Mouse (Mus musculus) heart, embryonic 14.5 days (tissue): ENCODE measurements around the gene Gzmb. TPM values are rescaled to one million over a fixed set of nuclear protein-coding genes. Genes with fewer than 3 reads are reported as not detected.
"Not testable (repeated sequence)": the region's sequence is repeated elsewhere in the genome, so short reads cannot be mapped to it uniquely, and the experiment has no call there.

Experiments used
- ATAC-seq: fragments of 200-750 bp; cut with Nextera tagmentation; 2 replicates; pipeline ENCODE4 v1.8.0; 2017; ENCODE audit warnings: low read depth, moderate TSS enrichment; ENCODE audit not compliant: insufficient number of reproducible peaks, insufficient read depth, low FRiP score
- H3K27ac ChIP-seq, 2 experiments: fragments of 200-500 bp in 1 of 2; fragments of 300-500 bp in 1 of 2; sonication (generic) in 1 of 2; replicated peaks in 1 of 2; 2 replicates each; pipeline ENCODE4 v1.5.1; 2012 to 2014; ENCODE audit warnings: low read depth in 2 of 2, low read length in 2 of 2, control low read depth in 1 of 2, mild to moderate bottlenecking in 1 of 2, mixed read lengths in 1 of 2; ENCODE audit not compliant: control insufficient read depth in 1 of 2, insufficient read depth in 1 of 2
- H3K27me3 ChIP-seq: fragments of 300-500 bp; sonication (generic); 2 replicates; pipeline ENCODE4 v1.6.1; 2014; ENCODE audit warnings: mild to moderate bottlenecking, low read length, control low read depth; ENCODE audit not compliant: control insufficient read depth, insufficient read depth
- H3K36me3 ChIP-seq: fragments of 300-500 bp; sonication (generic); 2 replicates; pipeline ENCODE4 v1.6.1; 2014; ENCODE audit warnings: mild to moderate bottlenecking, control low read depth, low read length, mixed read lengths; ENCODE audit not compliant: control insufficient read depth, insufficient read depth
- H3K4me1 ChIP-seq, 2 experiments: fragments of 200-500 bp in 1 of 2; fragments of 300-500 bp in 1 of 2; sonication (generic) in 1 of 2; 2 replicates each; pipeline ENCODE4 v1.6.1; 2012 to 2014; ENCODE audit warnings: low read length in 2 of 2, control low read depth in 1 of 2, mixed read lengths in 1 of 2; ENCODE audit not compliant: control insufficient read depth in 2 of 2, insufficient read depth in 2 of 2
- H3K4me2 ChIP-seq: fragments of 300-500 bp; sonication (generic); 2 replicates; pipeline ENCODE4 v1.6.1; 2014; ENCODE audit warnings: mild to moderate bottlenecking, low read length
- H3K4me3 ChIP-seq, 2 experiments: fragments of 200-500 bp in 1 of 2; fragments of 300-500 bp in 1 of 2; sonication (generic) in 1 of 2; 2 replicates each; pipeline ENCODE4 v1.5.1; 2012 to 2014; ENCODE audit warnings: low read length in 2 of 2, mild to moderate bottlenecking in 2 of 2, control low read depth in 1 of 2, low read depth in 1 of 2, moderate library complexity in 1 of 2; ENCODE audit not compliant: control insufficient read depth in 1 of 2, insufficient read depth in 1 of 2
- H3K9ac ChIP-seq: fragments of 300-500 bp; sonication (generic); 2 replicates; pipeline ENCODE4 v1.6.1; 2014; ENCODE audit warnings: mild to moderate bottlenecking, low read length
- H3K9me3 ChIP-seq: fragments of 300-500 bp; sonication (generic); 2 replicates; pipeline ENCODE4 v1.6.1; 2016; ENCODE audit warnings: low read length, control low read depth; ENCODE audit not compliant: control insufficient read depth
- WGBS: fragments of 180-500 bp; shearing (Covaris S2); extraction: QIAGEN DNeasy Blood & Tissue Kit; methylation state at CpG from one replicate; pipeline ENCODE4 v1.1.7; 2014; 5-methylcytosine and 5-hydroxymethylcytosine counted together
- polyA plus RNA-seq: library from polyadenylated mRNA; unstranded; fragments of >200 nt; fragmentation: Nextera tagmentation; extraction: Ambion mirVana; gene quantifications from 2 replicates; pipeline ENCODE4 v1.2.1, GENCODE M21; 2014

Gzmb gene
- polyA plus RNA-seq, 1 experiment from 2014 or later, result not detected

- no peak for ATAC-seq
- no peaks in the 10 kb centered on the region for H3K36me3 ChIP-seq
- H3K27ac ChIP-seq, result no peak overlapping the region
- H3K9ac ChIP-seq, result no peak overlapping the region
- H3K4me2 ChIP-seq, result no peak overlapping the region
- H3K9me3 ChIP-seq, result no peaks in the 10 kb centered on the region
- no peaks in the 10 kb centered on the region for H3K4me1 ChIP-seq
- no peaks in the 10 kb centered on the region for H3K27me3 ChIP-seq
- no peak overlapping the region for H3K4me3 ChIP-seq
Observed at GRCm38 (mm10) chr14:56293146-56293545, 31.1 kb upstream of the Gzmb start.

GRCm38 (mm10) chr14:56288651-56289050 lies 26.6 kb upstream of the Gzmb start:
- no peaks in the 10 kb centered on the region for H3K27me3 ChIP-seq
- H3K9ac ChIP-seq, result no peak overlapping the region
- no peak overlapping the region for H3K27ac ChIP-seq
- no peaks in the 10 kb centered on the region for H3K4me1 ChIP-seq
- H3K4me2 ChIP-seq, result no peak overlapping the region
- WGBS, result 66% methylated on average over 5 of the region's 5 CpGs
- no peaks in the 10 kb centered on the region for H3K36me3 ChIP-seq
- no peak overlapping the region for H3K4me3 ChIP-seq
- no peak for ATAC-seq
- no peaks in the 10 kb centered on the region for H3K9me3 ChIP-seq

GRCm38 (mm10) chr14:56287806-56288205 lies 25.7 kb upstream of the Gzmb start:
- H3K4me1 ChIP-seq, result no peaks in the 10 kb centered on the region
- no peaks in the 10 kb centered on the region for H3K9me3 ChIP-seq
- no peak for ATAC-seq
- no peak overlapping the region for H3K4me3 ChIP-seq
- no peak overlapping the region for H3K27ac ChIP-seq
- no peak overlapping the region for H3K4me2 ChIP-seq
- no peaks in the 10 kb centered on the region for H3K36me3 ChIP-seq
- WGBS, result 70% methylated on average over 5 of the region's 5 CpGs
- no peaks in the 10 kb centered on the region for H3K27me3 ChIP-seq
- H3K9ac ChIP-seq, result no peak overlapping the region

- H3K27ac ChIP-seq, result no peak overlapping the region
- ATAC-seq, result no peak
- no peaks in the 10 kb centered on the region for H3K4me1 ChIP-seq
- no peaks in the 10 kb centered on the region for H3K27me3 ChIP-seq
- no peaks in the 10 kb centered on the region for H3K36me3 ChIP-seq
- WGBS, result 72% methylated on average over 6 of the region's 6 CpGs
- no peaks in the 10 kb centered on the region for H3K9me3 ChIP-seq
- no peak overlapping the region for H3K4me3 ChIP-seq
- H3K4me2 ChIP-seq, result no peak overlapping the region
- H3K9ac ChIP-seq, result no peak overlapping the region
Observed at GRCm38 (mm10) chr14:56284356-56285325, 22.6 kb upstream of the Gzmb start.

- Histone ChIP-seq H3K27ac (no peak overlapping the region), H3K9ac (no peak overlapping the region), H3K4me2 (no peak overlapping the region), H3K9me3 (no peaks in the 10 kb centered on the region), H3K4me3 (no peak overlapping the region), H3K4me1 (no peaks in the 10 kb centered on the region), H3K36me3 (no peaks in the 10 kb centered on the region), H3K27me3 (no peaks in the 10 kb centered on the region)
- ATAC-seq, result no peak
- WGBS, result 81% methylated on average over 1 of the region's 1 CpGs
Observed at GRCm38 (mm10) chr14:56283816-56284215, 21.8 kb upstream of the Gzmb start.

- no peak for ATAC-seq
- WGBS, result 55% methylated on average over 5 of the region's 5 CpGs
Observed at GRCm38 (mm10) chr14:56281090-56281489, 19.0 kb upstream of the Gzmb start.

GRCm38 (mm10) chr14:56278691-56279090 lies 16.6 kb upstream of the Gzmb start:
- H3K9me3 ChIP-seq, H3K36me3 ChIP-seq, H3K4me2 ChIP-seq, H3K9ac ChIP-seq, H3K27ac ChIP-seq, ATAC-seq, H3K27me3 ChIP-seq, H3K4me3 ChIP-seq, H3K4me1 ChIP-seq: not testable (repeated sequence)
- WGBS, result 36% methylated on average over 7 of the region's 7 CpGs

More at GRCm38 (mm10) chr14:56281090-56281489, 19.0 kb upstream of the Gzmb start:
- no peak overlapping the region for H3K27ac ChIP-seq
- no peak overlapping the region for H3K9ac ChIP-seq
- H3K36me3 ChIP-seq, result no peaks in the 10 kb centered on the region
- no peaks in the 10 kb centered on the region for H3K9me3 ChIP-seq
- H3K4me1 ChIP-seq, result no peaks in the 10 kb centered on the region
- no peak overlapping the region for H3K4me2 ChIP-seq
- no peaks in the 10 kb centered on the region for H3K27me3 ChIP-seq
- no peak overlapping the region for H3K4me3 ChIP-seq

- not testable (repeated sequence) for H3K4me3 ChIP-seq, H3K4me1 ChIP-seq, H3K9me3 ChIP-seq, H3K36me3 ChIP-seq, H3K27ac ChIP-seq, ATAC-seq, H3K27me3 ChIP-seq, H3K9ac ChIP-seq, H3K4me2 ChIP-seq
- 67% methylated on average over 7 of the region's 7 CpGs for WGBS
Observed at GRCm38 (mm10) chr14:56276096-56276495, 14.0 kb upstream of the Gzmb start.
